Mouse (Mus musculus): ENCODE measurements around the gene Wbp1l. TPM values are rescaled to one million over a fixed set of nuclear protein-coding genes. Genes with fewer than 3 reads are reported as not detected.

Gene Wbp1l
- polyA plus RNA-seq, 2 experiments, result 42.6 to 44.0 TPM

DNA sequence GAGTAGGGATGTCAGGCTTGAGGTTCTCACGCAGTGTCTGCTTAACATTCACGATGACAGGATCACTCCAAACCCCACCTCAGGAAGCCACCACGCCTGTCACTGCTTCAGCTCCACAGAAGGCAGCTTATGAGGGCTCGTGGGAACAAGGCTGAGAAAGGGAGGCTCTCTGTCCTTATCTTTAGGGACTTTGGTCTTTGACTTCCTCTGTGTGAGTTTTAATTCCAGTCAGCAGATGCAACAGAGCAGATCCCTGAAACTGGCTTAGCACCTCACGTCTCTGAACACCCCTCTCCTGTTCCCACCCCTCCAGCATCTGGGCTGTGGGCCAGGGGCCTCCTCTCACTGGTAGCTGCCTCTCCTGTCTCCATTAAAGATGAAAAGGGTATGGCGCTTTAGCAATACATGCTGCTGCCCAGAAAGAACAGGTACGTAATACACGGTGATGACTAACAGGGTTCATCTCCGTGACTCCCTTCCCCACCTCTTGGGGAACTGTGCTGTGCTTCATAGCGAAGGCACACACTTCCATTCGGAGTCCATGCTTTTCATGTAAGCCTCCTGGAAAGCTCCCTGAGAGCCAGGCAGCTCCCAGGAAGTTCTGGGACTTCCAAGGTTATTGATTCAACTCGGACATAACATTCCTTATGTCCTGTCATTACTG is 81.0 kb downstream of the Wbp1l start:
- Histone ChIP-seq H3K4me3 (replicated peaks; ENCODE audit: low read length) (no peak overlapping the region), H3K36me3 (ENCODE audit: control insufficient read depth, insufficient read depth, low read length) (no peaks in the 10 kb centered on the region), H3K27me3 (ENCODE audit: control insufficient read depth, insufficient read depth, low read length) (no peaks in the 10 kb centered on the region), H3K9ac (ENCODE audit: low read depth, low read length, severe bottlenecking) (no peak overlapping the region), H3K27ac (replicated peaks; ENCODE audit: low read depth, low read length) (no peak overlapping the region), H3K4me2 (replicated peaks; ENCODE audit: low read depth, low read length, severe bottlenecking) (no peak overlapping the region), H3K4me1 (ENCODE audit: control insufficient read depth, insufficient read depth, low read length) (no peaks in the 10 kb centered on the region), H3K9me3 (ENCODE audit: control insufficient read depth, low read length) (no peaks in the 10 kb centered on the region)
- TF ChIP-seq POLR2A (IDR thresholded peaks at IDR 0.05; ENCODE audit: borderline replicate concordance, extremely low read depth, insufficient read depth, insufficient read length), result no peak
- 56% methylated on average over 12 of the region's 12 CpGs for WGBS
- DNase-seq (ENCODE audit: low spot score), result no peak
- ATAC-seq (ENCODE audit: low FRiP score, low read depth), result no peak

DNA sequence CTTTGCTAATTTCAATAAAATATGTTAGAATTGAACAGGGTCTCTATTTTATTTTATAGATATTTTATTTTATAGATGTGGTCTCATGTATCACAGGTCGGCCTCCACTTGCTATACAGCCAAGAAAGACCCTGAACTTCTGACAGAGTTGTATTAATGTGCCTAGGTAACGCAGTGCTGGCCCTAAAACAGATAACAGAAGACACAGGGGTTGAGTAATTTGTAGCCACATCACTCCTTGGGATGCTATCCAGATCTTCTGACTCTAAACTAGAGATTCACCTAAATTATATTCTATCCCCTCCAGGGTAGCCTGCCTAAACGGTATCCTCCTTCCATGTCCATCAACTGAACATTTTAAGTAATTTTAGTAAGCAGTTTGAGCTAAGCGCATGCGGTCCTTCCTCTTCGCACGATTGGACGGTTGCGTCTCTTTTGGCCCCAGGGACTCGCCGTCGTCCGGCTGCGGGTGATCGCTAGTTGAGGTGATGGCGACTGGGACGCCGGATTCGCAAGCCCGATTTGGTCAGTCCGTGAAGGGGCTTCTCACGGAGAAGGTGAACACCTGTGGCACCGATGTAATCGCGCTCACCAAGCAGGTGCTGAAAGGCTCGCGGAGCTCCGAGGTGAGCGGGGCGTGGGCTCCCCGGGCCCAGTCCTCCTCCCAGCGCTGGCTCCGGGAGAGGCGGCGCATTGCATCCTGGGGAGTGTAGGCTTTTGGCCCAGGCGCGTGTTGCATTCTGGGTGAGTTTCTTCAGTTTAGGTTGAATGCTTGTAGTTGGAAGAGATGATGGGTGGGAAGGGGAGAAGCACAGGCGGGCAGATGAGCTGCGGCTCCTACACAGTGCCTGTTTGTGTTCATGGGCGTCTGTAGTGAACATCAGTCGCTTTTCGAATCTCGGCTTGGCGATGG is 90.8 kb downstream of the Wbp1l start, which contains the start of gene Borcs7:
TSS of gene Borcs7 (plus strand) at position 447 of the 913 bp plus-strand sequence.
- H3K4me3 ChIP-seq (replicated peaks; ENCODE audit: low read length), result peak within 1 kb of the TSS; percentile 67
- no peaks in the 10 kb centered on the region for H3K9me3 ChIP-seq (ENCODE audit: control insufficient read depth, low read length)
- peaks cover 9% of the 10 kb centered on the region for H3K4me1 ChIP-seq (ENCODE audit: control insufficient read depth, insufficient read depth, low read length)
- H3K27ac ChIP-seq (replicated peaks; ENCODE audit: low read depth, low read length), result peak within 1 kb of the TSS; percentile 74
- WGBS, result 2% methylated on average over 44 of the region's 44 CpGs
- no peaks in the 10 kb centered on the region for H3K27me3 ChIP-seq (ENCODE audit: control insufficient read depth, insufficient read depth, low read length)
- DNase-seq (ENCODE audit: low spot score) (peak; percentile 90), ATAC-seq (ENCODE audit: low FRiP score, low read depth) (peak; percentile 96)
- TF ChIP-seq POLR2A (IDR thresholded peaks at IDR 0.05; ENCODE audit: borderline replicate concordance, extremely low read depth, insufficient read depth, insufficient read length), result 0 out of 2 replicates have a peak, but pooled peaks have one; percentile 50
- H3K36me3 ChIP-seq (ENCODE audit: control insufficient read depth, insufficient read depth, low read length), result no peaks in the 10 kb centered on the region
- peak within 1 kb of the TSS; percentile 61 for H3K4me2 ChIP-seq (replicated peaks; ENCODE audit: low read depth, low read length, severe bottlenecking)
- H3K9ac ChIP-seq (ENCODE audit: low read depth, low read length, severe bottlenecking), result peak within 1 kb of the TSS; percentile 81

GRCm38 (mm10) chr19:46690387-46690786 is 91.5 kb downstream of the Wbp1l start:
- Histone ChIP-seq H3K9ac (ENCODE audit: low read depth, low read length, severe bottlenecking) (peak overlapping the region; percentile 81), H3K4me2 (replicated peaks; ENCODE audit: low read depth, low read length, severe bottlenecking) (peak overlapping the region; percentile 61), H3K4me1 (ENCODE audit: control insufficient read depth, insufficient read depth, low read length) (peaks cover 9% of the 10 kb centered on the region), H3K27ac (replicated peaks; ENCODE audit: low read depth, low read length) (peak overlapping the region; percentile 74), H3K36me3 (ENCODE audit: control insufficient read depth, insufficient read depth, low read length) (no peaks in the 10 kb centered on the region), H3K27me3 (ENCODE audit: control insufficient read depth, insufficient read depth, low read length) (no peaks in the 10 kb centered on the region), H3K9me3 (ENCODE audit: control insufficient read depth, low read length) (no peaks in the 10 kb centered on the region), H3K4me3 (replicated peaks; ENCODE audit: low read length) (peak overlapping the region; percentile 67)
- no peak for TF ChIP-seq POLR2A (IDR thresholded peaks at IDR 0.05; ENCODE audit: borderline replicate concordance, extremely low read depth, insufficient read depth, insufficient read length)
- WGBS, result 81% methylated on average over 11 of the region's 11 CpGs
- DNase-seq (ENCODE audit: low spot score) (no peak), ATAC-seq (ENCODE audit: low FRiP score, low read depth) (no peak)

DNA sequence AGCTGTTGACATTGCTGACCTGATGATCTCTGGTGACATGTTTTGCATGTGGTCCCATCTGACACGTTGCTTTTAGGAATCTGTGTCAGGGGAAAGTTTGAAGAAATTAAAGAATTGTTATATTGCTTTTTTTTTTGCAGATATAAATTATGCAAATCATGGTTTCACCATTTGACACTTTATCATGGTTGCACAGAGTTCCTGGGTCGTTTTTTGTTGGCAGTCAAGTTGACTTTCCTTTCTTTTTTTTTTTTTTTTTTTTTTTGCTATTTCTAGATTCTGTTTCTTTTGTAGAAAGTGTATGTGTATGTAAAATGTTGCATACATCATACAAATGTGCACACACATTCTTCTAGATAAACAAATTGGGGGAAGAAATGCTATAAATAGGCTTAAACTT is 92.2 kb downstream of the Wbp1l start:
- Histone ChIP-seq H3K4me3 (replicated peaks; ENCODE audit: low read length) (no peak overlapping the region), H3K27ac (replicated peaks; ENCODE audit: low read depth, low read length) (no peak overlapping the region), H3K36me3 (ENCODE audit: control insufficient read depth, insufficient read depth, low read length) (no peaks in the 10 kb centered on the region), H3K4me2 (replicated peaks; ENCODE audit: low read depth, low read length, severe bottlenecking) (no peak overlapping the region), H3K9ac (ENCODE audit: low read depth, low read length, severe bottlenecking) (no peak overlapping the region), H3K4me1 (ENCODE audit: control insufficient read depth, insufficient read depth, low read length) (peaks cover 9% of the 10 kb centered on the region), H3K9me3 (ENCODE audit: control insufficient read depth, low read length) (no peaks in the 10 kb centered on the region), H3K27me3 (ENCODE audit: control insufficient read depth, insufficient read depth, low read length) (no peaks in the 10 kb centered on the region)
- TF ChIP-seq POLR2A (IDR thresholded peaks at IDR 0.05; ENCODE audit: borderline replicate concordance, extremely low read depth, insufficient read depth, insufficient read length), result no peak
- 87% methylated on average over 2 of the region's 2 CpGs for WGBS
- ATAC-seq (ENCODE audit: low FRiP score, low read depth) (no peak), DNase-seq (ENCODE audit: low spot score) (no peak)

DNA sequence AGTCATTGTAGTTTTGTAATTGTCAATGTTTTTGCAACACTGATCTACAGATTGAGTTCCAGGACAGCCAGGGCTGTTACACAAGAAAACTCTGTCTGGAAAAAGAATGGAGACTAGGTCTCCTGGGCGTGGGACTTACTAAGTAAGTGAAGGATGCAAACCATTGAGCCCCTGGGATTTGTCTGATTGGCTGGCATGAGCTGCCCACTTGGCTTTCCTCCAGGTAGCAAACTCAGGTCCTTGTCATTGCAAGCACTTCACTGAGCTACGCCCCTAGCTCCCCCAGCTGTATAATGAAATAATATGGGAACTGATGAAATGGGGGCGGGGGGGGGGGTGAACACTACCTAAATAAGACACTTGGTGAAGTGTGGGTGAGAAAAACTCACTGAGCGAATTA is 94.3 kb downstream of the Wbp1l start:
- Histone ChIP-seq H3K4me2 (replicated peaks; ENCODE audit: low read depth, low read length, severe bottlenecking) (no peak overlapping the region), H3K4me1 (ENCODE audit: control insufficient read depth, insufficient read depth, low read length) (peaks cover 9% of the 10 kb centered on the region), H3K27me3 (ENCODE audit: control insufficient read depth, insufficient read depth, low read length) (no peaks in the 10 kb centered on the region), H3K4me3 (replicated peaks; ENCODE audit: low read length) (no peak overlapping the region), H3K9ac (ENCODE audit: low read depth, low read length, severe bottlenecking) (no peak overlapping the region), H3K9me3 (ENCODE audit: control insufficient read depth, low read length) (no peaks in the 10 kb centered on the region), H3K36me3 (ENCODE audit: control insufficient read depth, insufficient read depth, low read length) (no peaks in the 10 kb centered on the region), H3K27ac (replicated peaks; ENCODE audit: low read depth, low read length) (no peak overlapping the region)
- TF ChIP-seq POLR2A (IDR thresholded peaks at IDR 0.05; ENCODE audit: borderline replicate concordance, extremely low read depth, insufficient read depth, insufficient read length), result no peak
- DNase-seq (ENCODE audit: low spot score) (no peak), ATAC-seq (ENCODE audit: low FRiP score, low read depth) (no peak)
- WGBS, result 90% methylated on average over 4 of the region's 4 CpGs

Measured in limb, embryonic 14.5 days (tissue).